Mouse (Mus musculus): ENCODE measurements around the gene Fbxo22. TPM values are rescaled to one million over a fixed set of nuclear protein-coding genes. Genes with fewer than 3 reads are reported as not detected.

The Fbxo22 gene
- polyA plus RNA-seq (2014; fragmentation: Nextera tagmentation; extraction: Ambion mirVana): 60.0 and 63.5 TPM in 2 replicates

- no peaks in the 10 kb centered on the region for H3K9me3 ChIP-seq (ENCODE audit: control insufficient read depth, low read depth, low read length)
- H3K4me1 ChIP-seq (ENCODE audit: control insufficient read depth, insufficient read depth, low read length): peaks cover 13% of the 10 kb centered on the region
- H3K36me3 ChIP-seq (ENCODE audit: control insufficient read depth, insufficient read depth, low read length): peaks cover 5% of the 10 kb centered on the region
- H3K4me2 ChIP-seq (replicated peaks; ENCODE audit: low read depth, low read length): peak within 1 kb of the TSS; percentile 52
- ATAC-seq (ENCODE audit: insufficient number of reproducible peaks, insufficient read depth, low FRiP score, low read depth): peak; percentile 96
- 0% methylated on average over 62 of the region's 65 CpGs for WGBS
- H3K27me3 ChIP-seq (ENCODE audit: control insufficient read depth, insufficient read depth, low read length): no peaks in the 10 kb centered on the region
- H3K9ac ChIP-seq (replicated peaks; ENCODE audit: low read depth, low read length): peak within 1 kb of the TSS; percentile 78
- H3K27ac ChIP-seq (ENCODE audit: low read length): peak within 1 kb of the TSS; percentile 82
- peak within 1 kb of the TSS; percentile 79 for H3K4me3 ChIP-seq (ENCODE audit: low read depth, low read length)
Measured at GRCm38 (mm10) chr9:55208790-55209481, at the start of gene Fbxo22. Gene Fbxo22, plus strand, starts transcription at chr9:55208925.

GRCm38 (mm10) chr9:55170655-55171412, 37.9 kb upstream of the Fbxo22 start:
- no peak for ATAC-seq (ENCODE audit: insufficient number of reproducible peaks, insufficient read depth, low FRiP score, low read depth)
- no peaks in the 10 kb centered on the region for H3K9me3 ChIP-seq (ENCODE audit: control insufficient read depth, low read depth, low read length)
- WGBS: 86% methylated on average over 7 of the region's 7 CpGs
- H3K4me1 ChIP-seq (ENCODE audit: control insufficient read depth, insufficient read depth, low read length): no peaks in the 10 kb centered on the region
- no peak overlapping the region for H3K27ac ChIP-seq (ENCODE audit: low read length)
- no peaks in the 10 kb centered on the region; the same call in 1 of the 2 replicates for H3K36me3 ChIP-seq (ENCODE audit: control insufficient read depth, insufficient read depth, low read length)
- H3K9ac ChIP-seq (replicated peaks; ENCODE audit: low read depth, low read length): no peak overlapping the region
- no peak overlapping the region for H3K4me3 ChIP-seq (ENCODE audit: low read depth, low read length)
- H3K27me3 ChIP-seq (ENCODE audit: control insufficient read depth, insufficient read depth, low read length): no peaks in the 10 kb centered on the region
- no peak overlapping the region for H3K4me2 ChIP-seq (replicated peaks; ENCODE audit: low read depth, low read length)

DNA sequence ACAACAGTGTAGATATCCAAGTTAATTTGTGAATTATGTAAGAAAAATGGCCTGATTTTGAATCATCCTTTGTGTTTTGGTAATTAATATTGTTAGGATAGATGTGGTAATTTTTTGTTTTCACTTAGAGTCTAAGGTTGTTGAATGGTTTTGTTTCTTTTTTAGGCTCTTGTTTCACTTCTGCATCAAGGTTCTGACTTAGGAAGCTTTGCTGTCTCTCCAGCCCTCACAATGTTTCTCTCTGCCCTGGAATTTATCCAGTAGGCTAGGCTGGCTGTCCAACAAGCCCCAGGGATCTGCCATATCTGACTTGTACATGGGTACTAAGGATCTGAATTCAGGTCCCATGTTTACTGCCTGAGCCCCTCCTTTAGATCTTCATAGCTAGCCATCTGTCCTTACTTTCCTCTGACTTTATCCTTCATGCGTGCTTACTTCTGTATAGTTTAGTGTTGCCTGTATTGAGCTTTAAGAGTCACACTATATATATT, 36.5 kb upstream of the Fbxo22 start:
- Histone ChIP-seq H3K36me3 (ENCODE audit: control insufficient read depth, insufficient read depth, low read length) (no peaks in the 10 kb centered on the region; the same call in 1 of the 2 replicates), H3K4me1 (ENCODE audit: control insufficient read depth, insufficient read depth, low read length) (no peaks in the 10 kb centered on the region), H3K27ac (ENCODE audit: low read length) (no peak overlapping the region), H3K4me3 (ENCODE audit: low read depth, low read length) (no peak overlapping the region), H3K9ac (replicated peaks; ENCODE audit: low read depth, low read length) (no peak overlapping the region), H3K27me3 (ENCODE audit: control insufficient read depth, insufficient read depth, low read length) (no peaks in the 10 kb centered on the region), H3K4me2 (replicated peaks; ENCODE audit: low read depth, low read length) (no peak overlapping the region), H3K9me3 (ENCODE audit: control insufficient read depth, low read depth, low read length) (no peaks in the 10 kb centered on the region)
- ATAC-seq (ENCODE audit: insufficient number of reproducible peaks, insufficient read depth, low FRiP score, low read depth): no peak
- WGBS: 82% methylated on average over 1 of the region's 1 CpGs

DNA sequence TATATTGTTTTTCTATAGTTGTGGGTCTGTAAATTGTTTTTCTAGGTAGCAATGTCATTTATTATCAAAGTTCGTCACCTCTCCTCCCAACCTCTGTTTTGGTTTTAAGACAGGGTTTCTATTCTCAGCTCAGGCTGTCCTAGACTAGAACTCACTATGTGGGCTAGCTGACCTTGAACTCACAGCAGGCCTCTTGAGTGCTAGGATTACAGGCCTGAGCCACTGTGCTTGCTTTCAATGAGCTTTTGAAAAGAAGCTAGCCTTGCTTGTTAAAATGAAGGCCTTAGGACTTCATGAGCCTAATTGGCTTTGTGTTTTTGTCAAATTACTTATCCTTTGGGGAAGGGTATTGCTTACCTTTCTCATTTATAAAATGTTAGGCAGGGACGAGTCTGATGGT, 34.5 kb upstream of the Fbxo22 start:
- Histone ChIP-seq H3K27ac (ENCODE audit: low read length) (no peak overlapping the region), H3K27me3 (ENCODE audit: control insufficient read depth, insufficient read depth, low read length) (no peaks in the 10 kb centered on the region), H3K9ac (replicated peaks; ENCODE audit: low read depth, low read length) (no peak overlapping the region), H3K36me3 (ENCODE audit: control insufficient read depth, insufficient read depth, low read length) (no peaks in the 10 kb centered on the region; the same call in 1 of the 2 replicates), H3K9me3 (ENCODE audit: control insufficient read depth, low read depth, low read length) (no peaks in the 10 kb centered on the region), H3K4me2 (replicated peaks; ENCODE audit: low read depth, low read length) (no peak overlapping the region), H3K4me1 (ENCODE audit: control insufficient read depth, insufficient read depth, low read length) (no peaks in the 10 kb centered on the region), H3K4me3 (ENCODE audit: low read depth, low read length) (no peak overlapping the region)
- no peak for ATAC-seq (ENCODE audit: insufficient number of reproducible peaks, insufficient read depth, low FRiP score, low read depth)
- 86% methylated on average over 2 of the region's 2 CpGs for WGBS

- Histone ChIP-seq H3K36me3 (ENCODE audit: control insufficient read depth, insufficient read depth, low read length) (peaks cover 3% of the 10 kb centered on the region; the same call in 1 of the 2 replicates), H3K27me3 (ENCODE audit: control insufficient read depth, insufficient read depth, low read length) (no peaks in the 10 kb centered on the region), H3K4me3 (ENCODE audit: low read depth, low read length) (no peak overlapping the region), H3K9ac (replicated peaks; ENCODE audit: low read depth, low read length) (no peak overlapping the region), H3K27ac (ENCODE audit: low read length) (no peak overlapping the region), H3K4me1 (ENCODE audit: control insufficient read depth, insufficient read depth, low read length) (no peaks in the 10 kb centered on the region), H3K9me3 (ENCODE audit: control insufficient read depth, low read depth, low read length) (no peaks in the 10 kb centered on the region), H3K4me2 (replicated peaks; ENCODE audit: low read depth, low read length) (no peak overlapping the region)
- no peak for ATAC-seq (ENCODE audit: insufficient number of reproducible peaks, insufficient read depth, low FRiP score, low read depth)
- 91% methylated on average over 3 of the region's 3 CpGs for WGBS
Measured at GRCm38 (mm10) chr9:55195876-55196275, 12.8 kb upstream of the Fbxo22 start.

DNA sequence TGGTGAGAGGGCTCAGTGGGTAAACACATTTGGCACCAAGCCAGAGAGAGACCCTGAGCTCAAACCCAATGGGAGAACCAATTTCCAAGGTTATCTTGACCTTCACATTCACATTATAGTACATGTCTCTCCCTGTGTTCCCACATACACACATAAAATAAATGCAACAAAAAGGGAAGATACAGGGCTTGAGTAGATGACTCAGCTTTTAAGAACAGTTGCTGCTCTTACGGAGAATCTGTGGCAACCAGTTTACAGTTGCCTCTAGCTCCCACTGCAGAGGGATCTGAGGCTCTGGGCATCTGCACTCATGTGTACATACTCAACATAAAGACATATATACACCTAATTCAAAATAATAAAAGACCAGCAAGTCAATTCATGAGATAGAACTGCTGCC, 10.5 kb upstream of the Fbxo22 start:
- Histone ChIP-seq H3K4me1 (ENCODE audit: control insufficient read depth, insufficient read depth, low read length) (no peaks in the 10 kb centered on the region), H3K36me3 (ENCODE audit: control insufficient read depth, insufficient read depth, low read length) (peaks cover 5% of the 10 kb centered on the region), H3K27me3 (ENCODE audit: control insufficient read depth, insufficient read depth, low read length) (no peaks in the 10 kb centered on the region), H3K4me3 (ENCODE audit: low read depth, low read length) (no peak overlapping the region), H3K27ac (ENCODE audit: low read length) (no peak overlapping the region), H3K4me2 (replicated peaks; ENCODE audit: low read depth, low read length) (no peak overlapping the region), H3K9me3 (ENCODE audit: control insufficient read depth, low read depth, low read length) (no peaks in the 10 kb centered on the region), H3K9ac (replicated peaks; ENCODE audit: low read depth, low read length) (no peak overlapping the region)
- WGBS: 94% methylated on average over 1 of the region's 1 CpGs
- no peak for ATAC-seq (ENCODE audit: insufficient number of reproducible peaks, insufficient read depth, low FRiP score, low read depth)

- Histone ChIP-seq H3K27me3 (ENCODE audit: control insufficient read depth, insufficient read depth, low read length) (no peaks in the 10 kb centered on the region), H3K9ac (replicated peaks; ENCODE audit: low read depth, low read length) (no peak overlapping the region), H3K9me3 (ENCODE audit: control insufficient read depth, low read depth, low read length) (no peaks in the 10 kb centered on the region), H3K4me2 (replicated peaks; ENCODE audit: low read depth, low read length) (no peak overlapping the region), H3K36me3 (ENCODE audit: control insufficient read depth, insufficient read depth, low read length) (peaks cover 5% of the 10 kb centered on the region), H3K27ac (ENCODE audit: low read length) (no peak overlapping the region), H3K4me1 (ENCODE audit: control insufficient read depth, insufficient read depth, low read length) (no peaks in the 10 kb centered on the region), H3K4me3 (ENCODE audit: low read depth, low read length) (no peak overlapping the region)
- no peak for ATAC-seq (ENCODE audit: insufficient number of reproducible peaks, insufficient read depth, low FRiP score, low read depth)
- WGBS: 80% methylated on average over 2 of the region's 2 CpGs
Measured at GRCm38 (mm10) chr9:55199348-55199747, 9.4 kb upstream of the Fbxo22 start.

GRCm38 (mm10) chr9:55208458-55208789, 301 bp upstream of the Fbxo22 start:
- peaks cover 13% of the 10 kb centered on the region for H3K4me1 ChIP-seq (ENCODE audit: control insufficient read depth, insufficient read depth, low read length)
- peak overlapping the region; percentile 78; the same call in 1 of the 2 replicates for H3K9ac ChIP-seq (replicated peaks; ENCODE audit: low read depth, low read length)
- ATAC-seq (ENCODE audit: insufficient number of reproducible peaks, insufficient read depth, low FRiP score, low read depth): peak; percentile 29; the same call in 1 of the 2 replicates
- H3K4me2 ChIP-seq (replicated peaks; ENCODE audit: low read depth, low read length): peak overlapping the region; percentile 52
- 0 out of 2 replicates have a peak, but pooled peaks cover 3% of the 10 kb centered on the region for H3K36me3 ChIP-seq (ENCODE audit: control insufficient read depth, insufficient read depth, low read length)
- H3K4me3 ChIP-seq (ENCODE audit: low read depth, low read length): peak overlapping the region; percentile 79
- H3K27me3 ChIP-seq (ENCODE audit: control insufficient read depth, insufficient read depth, low read length): no peaks in the 10 kb centered on the region
- peak overlapping the region; percentile 82 for H3K27ac ChIP-seq (ENCODE audit: low read length)
- H3K9me3 ChIP-seq (ENCODE audit: control insufficient read depth, low read depth, low read length): no peaks in the 10 kb centered on the region
- WGBS: 3% methylated on average over 2 of the region's 2 CpGs

Data from stomach, embryonic 14.5 days (tissue).